Comparison of ENCODE assay signal across 9 mouse cellular contexts in genomic region chr17:48002486-48002885, GRCm38 (mm10). TPM values are rescaled to one million over a fixed set of nuclear protein-coding genes. Genes with fewer than 3 reads are reported as not detected.
DNase-seq lines count a peak whose midpoint lies in the region; ATAC-seq lines count a peak whose summit lies in the region.
"Had no signal": no experiment of that assay in that cellular context is flagged by ENCODE, and none has a peak within 500 bp of the region (broad histone marks: within the 10 kb centered on the region; RNA-seq: fewer than 3 reads in every experiment).

No protein-coding gene starts in this region.

- H3K4me1 ChIP-seq in hindbrain, embryonic 10.5 days (replicated peaks), result peaks cover 76% of the 10 kb centered on the region
- peaks cover 62% of the 10 kb centered on the region for H3K4me1 ChIP-seq in limb, embryonic 10.5 days
- H3K4me1 ChIP-seq in neural tube, embryonic 15.5 days, result peaks cover 15% of the 10 kb centered on the region

- WGBS in hindbrain, embryonic 10.5 days, result 62% methylated on average over 4 of the region's 4 CpGs
- WGBS in limb, embryonic 10.5 days, result 61% methylated on average over 4 of the region's 4 CpGs
- WGBS in neural tube, embryonic 15.5 days, result 65% methylated on average over 4 of the region's 4 CpGs

- no peaks in the 10 kb centered on the region for H3K36me3 ChIP-seq in hindbrain, embryonic 10.5 days
- no peaks in the 10 kb centered on the region for H3K36me3 ChIP-seq in limb, embryonic 10.5 days
- H3K36me3 ChIP-seq in neural tube, embryonic 15.5 days, result no peaks in the 10 kb centered on the region

- peak overlapping the region; percentile 46 for H3K4me3 ChIP-seq in hindbrain, embryonic 10.5 days
- H3K4me3 ChIP-seq in limb, embryonic 10.5 days, result peak overlapping the region; percentile 43; the same call in 1 of the 2 replicates
- peak overlapping the region; percentile 40 for H3K4me3 ChIP-seq in neural tube, embryonic 15.5 days (replicated peaks)

- H3K4me2 ChIP-seq in neural tube, embryonic 15.5 days, result peak overlapping the region; percentile 61

- H3K27ac ChIP-seq in hindbrain, embryonic 10.5 days, result peak overlapping the region; percentile 85
- H3K27ac ChIP-seq in limb, embryonic 10.5 days, result peak overlapping the region; percentile 79
- no peak overlapping the region for H3K27ac ChIP-seq in neural tube, embryonic 15.5 days (replicated peaks)

- intact Hi-C loops in gastrocnemius, postnatal 14 days (cut with DNase I; ENCODE audit: low total_unique reads), result no loop called here

- no peaks in the 10 kb centered on the region for H3K9me3 ChIP-seq in hindbrain, embryonic 10.5 days
- no peaks in the 10 kb centered on the region for H3K9me3 ChIP-seq in limb, embryonic 10.5 days (replicated peaks)
- no peaks in the 10 kb centered on the region for H3K9me3 ChIP-seq in neural tube, embryonic 15.5 days (replicated peaks)

- H3K9ac ChIP-seq in neural tube, embryonic 15.5 days (replicated peaks), result no peak overlapping the region

- peak; percentile 46 for DNase-seq in kidney, adult 11 months
- no peak for DNase-seq in kidney, postnatal 4 days
- DNase-seq in hindbrain, embryonic 10.5 days (ENCODE audit: low spot score), result no peak
- DNase-seq in limb, embryonic 10.5 days (ENCODE audit: low spot score), result no peak
- DNase-seq in ovary, postnatal 36 days (ENCODE audit: low spot score), result no peak
- DNase-seq in gastrocnemius, postnatal 14 days, result no peak

- no peak for ATAC-seq in neural tube, embryonic 15.5 days (ENCODE audit: low FRiP score)
- no peak for ATAC-seq in megakaryocyte-erythroid progenitor cell, adult 5-6 weeks (replicated peaks; ENCODE audit: low FRiP score, low TSS enrichment, poor library complexity, severe bottlenecking)

- H3K27me3 ChIP-seq in hindbrain, embryonic 10.5 days (ENCODE audit: insufficient read depth, poor library complexity, severe bottlenecking), result peaks cover 53% of the 10 kb centered on the region
- peaks cover 85% of the 10 kb centered on the region for H3K27me3 ChIP-seq in limb, embryonic 10.5 days (ENCODE audit: low read depth, poor library complexity, severe bottlenecking)
- H3K27me3 ChIP-seq in neural tube, embryonic 15.5 days (replicated peaks), result peaks cover 15% of the 10 kb centered on the region; the same call in 1 of the 2 replicates

RNA-seq across cellular contexts. Expression of gene 1700122O11Rik, which starts 35.6 kb away (rescaled TPM):
- polyA plus RNA-seq in hindbrain, embryonic 10.5 days (2016; fragmentation: Nextera tagmentation; extraction: Ambion mirVana), result not detected in 2 replicates
- not detected in 2 replicates for polyA plus RNA-seq in limb, embryonic 10.5 days (2016; fragmentation: Nextera tagmentation; extraction: Ambion mirVana)
- polyA plus RNA-seq in neural tube, embryonic 15.5 days (2015; fragmentation: Nextera tagmentation; extraction: Ambion mirVana), result not detected in 2 replicates
- not detected for total RNA-seq in gastrocnemius, postnatal 14 days (2021)
- total RNA-seq in megakaryocyte-erythroid progenitor cell, adult 5-6 weeks (2014; fragmentation: Nextera tagmentation), result not detected in 2 replicates
- not detected in 2 replicates for total RNA-seq in megakaryocyte-erythroid progenitor cell, adult 5-6 weeks (2017)
- polyA plus RNA-seq: inflammation-experienced regulatory T-cells, adult 6 months had no signal
